Mouse (Mus musculus) hindbrain, embryonic 16.5 days (tissue): ENCODE results near the gene Dnmt3a. TPM values are rescaled to one million over a fixed set of nuclear protein-coding genes. Genes with fewer than 3 reads are reported as not detected.

Source experiments
- ATAC-seq: fragments of 200-750 bp; cut with Nextera tagmentation; 2 replicates; pipeline ENCODE4 v1.8.0; 2017; ENCODE audit warnings: moderate TSS enrichment, moderate library complexity
- H3K27ac ChIP-seq: fragments of 300-500 bp; sonication (generic); 2 replicates; pipeline ENCODE4 v1.5.1; 2014; ENCODE audit warnings: low read depth, mild to moderate bottlenecking, control low read depth, low read length, moderate library complexity
- H3K27me3 ChIP-seq: fragments of 300-500 bp; sonication (generic); replicated peaks from 2 replicates; pipeline ENCODE4 v1.6.1; 2014; ENCODE audit warnings: low read length; ENCODE audit not compliant: control insufficient read depth, insufficient read depth
- H3K36me3 ChIP-seq: fragments of 300-500 bp; sonication (generic); 2 replicates; pipeline ENCODE4 v1.6.1; 2014; ENCODE audit warnings: mild to moderate bottlenecking, low read length, moderate library complexity, mixed read lengths; ENCODE audit not compliant: control insufficient read depth, insufficient read depth
- H3K4me1 ChIP-seq: fragments of 300-500 bp; sonication (generic); 2 replicates; pipeline ENCODE4 v1.6.1; 2014; ENCODE audit warnings: low read depth, low read length; ENCODE audit not compliant: control insufficient read depth, insufficient read depth
- H3K4me2 ChIP-seq: fragments of 300-500 bp; sonication (generic); 2 replicates; pipeline ENCODE4 v1.6.1; 2014; ENCODE audit warnings: mild to moderate bottlenecking, low read length, control low read depth, moderate library complexity
- H3K4me3 ChIP-seq: fragments of 300-500 bp; sonication (generic); 2 replicates; pipeline ENCODE4 v1.5.1; 2014; ENCODE audit warnings: mild to moderate bottlenecking, low read length, control low read depth, moderate library complexity
- H3K9ac ChIP-seq: fragments of 300-500 bp; sonication (generic); 2 replicates; pipeline ENCODE4 v1.6.1; 2014; ENCODE audit warnings: low read depth, mild to moderate bottlenecking, control low read depth, low read length, moderate library complexity
- H3K9me3 ChIP-seq: fragments of 300-500 bp; sonication (generic); 2 replicates; pipeline ENCODE4 v1.6.1; 2014; ENCODE audit warnings: mild to moderate bottlenecking, low read length, moderate library complexity; ENCODE audit not compliant: control insufficient read depth
- WGBS: fragments of 180-500 bp; shearing (Covaris S2); extraction: QIAGEN DNeasy Blood & Tissue Kit; methylation state at CpG from one replicate; pipeline ENCODE4 v1.1.7; 2014; 5-methylcytosine and 5-hydroxymethylcytosine counted together
- polyA plus RNA-seq: library from polyadenylated mRNA; unstranded; fragments of >200 nt; fragmentation: Nextera tagmentation; extraction: Ambion mirVana; gene quantifications from 2 replicates; pipeline ENCODE4 v1.2.1, GENCODE M21; 2015

The Dnmt3a gene
- polyA plus RNA-seq, 1 experiment from 2014 or later = 104 TPM

DNA sequence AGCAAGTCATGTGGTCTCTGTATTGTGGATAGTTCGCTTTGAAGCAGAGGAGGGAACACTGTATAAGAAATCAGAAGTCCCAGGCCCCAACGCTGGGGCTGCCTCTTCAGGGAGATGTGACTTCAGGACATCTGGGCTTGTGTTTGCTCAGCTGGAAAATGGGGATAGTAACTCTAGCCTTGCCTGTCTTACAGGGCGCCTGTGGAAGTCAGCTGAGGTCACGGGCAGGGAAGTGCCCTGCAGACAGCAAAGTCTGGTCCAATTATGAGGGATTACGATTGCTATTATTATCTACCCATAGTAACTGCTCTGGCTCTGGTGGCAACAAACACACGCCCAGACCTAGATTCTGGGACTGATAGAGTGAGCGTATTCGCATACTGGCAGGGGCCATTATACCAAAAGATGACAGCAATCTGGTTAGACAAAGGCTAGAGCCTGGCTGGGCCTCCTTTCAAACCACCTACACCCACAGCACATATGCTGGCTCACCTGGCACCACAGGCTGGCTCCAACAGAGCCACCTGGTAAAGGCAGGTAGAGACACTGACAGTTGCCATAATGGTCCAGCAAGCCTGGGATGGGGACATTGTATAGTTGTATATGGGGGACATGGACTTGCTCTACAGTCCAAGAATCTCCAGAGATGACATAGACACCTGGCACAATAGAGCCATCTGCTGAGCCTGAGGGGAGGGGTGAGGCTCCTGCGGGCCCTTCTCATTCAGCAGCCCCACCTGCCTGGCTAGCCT lies 31.4 kb downstream of the Dnmt3a start:
- H3K9ac ChIP-seq = no peak overlapping the region
- H3K27me3 ChIP-seq = no peaks in the 10 kb centered on the region
- 70% methylated on average over 9 of the region's 9 CpGs for WGBS
- no peak overlapping the region for H3K27ac ChIP-seq
- H3K4me3 ChIP-seq = no peak overlapping the region
- H3K36me3 ChIP-seq = peaks cover 16% of the 10 kb centered on the region; the same call in 1 of the 2 replicates
- H3K4me1 ChIP-seq = peaks cover 34% of the 10 kb centered on the region
- ATAC-seq = no peak
- H3K9me3 ChIP-seq = no peaks in the 10 kb centered on the region
- no peak overlapping the region for H3K4me2 ChIP-seq

DNA sequence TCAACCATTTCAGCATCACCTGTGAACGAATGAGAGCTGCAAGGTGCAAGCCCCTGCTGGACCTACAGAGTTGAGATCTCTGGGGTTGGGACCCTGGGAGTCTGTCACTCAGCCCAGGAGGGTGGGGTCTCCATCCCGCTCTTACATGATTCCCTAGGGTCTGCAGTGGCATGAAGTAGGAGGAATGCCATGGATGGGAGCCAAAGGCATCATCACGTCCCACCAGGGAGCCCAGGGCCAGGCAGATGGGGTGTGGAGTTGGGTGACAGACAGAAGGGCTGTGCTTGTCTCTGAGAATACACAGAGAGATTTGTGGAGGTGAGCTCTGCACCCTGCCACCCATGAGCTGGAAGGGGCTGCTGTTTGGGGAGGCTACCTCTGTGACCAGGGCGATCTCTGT lies 32.2 kb downstream of the Dnmt3a start:
- Histone ChIP-seq H3K4me3 (no peak overlapping the region), H3K27me3 (no peaks in the 10 kb centered on the region), H3K9ac (no peak overlapping the region), H3K4me2 (no peak overlapping the region), H3K9me3 (no peaks in the 10 kb centered on the region), H3K36me3 (peaks cover 16% of the 10 kb centered on the region; the same call in 1 of the 2 replicates), H3K27ac (no peak overlapping the region), H3K4me1 (peaks cover 32% of the 10 kb centered on the region)
- ATAC-seq = no peak
- WGBS = 75% methylated on average over 4 of the region's 4 CpGs

GRCm38 (mm10) chr12:3839662-3840061 lies 33.9 kb downstream of the Dnmt3a start:
- WGBS = 93% methylated on average over 1 of the region's 1 CpGs
- Histone ChIP-seq H3K27ac (no peak overlapping the region), H3K4me1 (peaks cover 28% of the 10 kb centered on the region), H3K4me2 (no peak overlapping the region), H3K9me3 (no peaks in the 10 kb centered on the region), H3K36me3 (peaks cover 16% of the 10 kb centered on the region; the same call in 1 of the 2 replicates), H3K4me3 (no peak overlapping the region), H3K27me3 (no peaks in the 10 kb centered on the region), H3K9ac (no peak overlapping the region)
- ATAC-seq = no peak

DNA sequence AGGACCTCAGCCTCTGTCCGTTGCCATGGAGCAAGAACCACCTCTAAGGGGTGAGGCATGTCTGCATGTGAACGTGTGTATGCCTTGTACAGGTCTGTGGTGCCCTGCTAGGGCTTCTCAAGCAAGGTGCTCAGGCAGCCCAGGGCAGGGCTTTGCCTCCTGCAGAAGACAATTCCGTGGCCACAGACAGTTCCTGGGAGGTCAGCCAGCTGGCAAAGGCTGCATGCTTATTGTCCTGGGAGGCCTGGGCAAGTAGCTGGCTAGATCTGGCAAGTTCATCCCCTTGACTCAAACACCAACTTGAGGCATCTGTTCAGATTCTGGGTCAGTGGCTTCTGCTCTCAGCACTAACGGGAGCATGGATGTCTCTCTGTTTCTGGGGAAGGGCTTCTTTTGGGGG lies 35.3 kb downstream of the Dnmt3a start:
- no peak overlapping the region for H3K4me3 ChIP-seq
- H3K27me3 ChIP-seq = no peaks in the 10 kb centered on the region
- H3K27ac ChIP-seq = no peak overlapping the region
- no peak for ATAC-seq
- no peaks in the 10 kb centered on the region for H3K9me3 ChIP-seq
- 60% methylated on average over 4 of the region's 4 CpGs for WGBS
- peaks cover 13% of the 10 kb centered on the region; the same call in 1 of the 2 replicates for H3K36me3 ChIP-seq
- H3K4me2 ChIP-seq = no peak overlapping the region
- no peak overlapping the region for H3K9ac ChIP-seq
- peaks cover 22% of the 10 kb centered on the region for H3K4me1 ChIP-seq

DNA sequence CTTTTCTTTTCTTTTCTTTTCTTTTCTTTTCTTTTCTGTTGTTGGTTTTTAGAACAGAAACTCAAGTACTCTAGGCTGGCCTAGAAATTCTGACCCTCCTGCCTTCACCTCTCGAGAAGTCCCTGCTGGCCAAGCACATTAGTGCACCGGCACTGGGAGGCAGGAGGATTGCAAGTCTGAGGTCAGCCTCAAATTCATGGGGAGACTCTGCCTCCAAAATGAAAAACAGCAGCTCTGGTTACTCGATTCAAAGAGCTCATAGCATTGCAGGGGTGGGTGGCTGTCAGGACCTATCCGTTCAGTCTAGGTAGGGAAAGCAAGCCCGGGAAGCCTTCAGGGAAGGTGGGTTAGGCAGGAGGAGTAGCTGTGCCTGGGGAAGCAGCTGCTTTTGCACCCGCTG lies 37.0 kb downstream of the Dnmt3a start:
- 43% methylated on average over 6 of the region's 6 CpGs for WGBS
- Histone ChIP-seq H3K36me3 (peaks cover 11% of the 10 kb centered on the region; the same call in 1 of the 2 replicates), H3K9me3 (no peaks in the 10 kb centered on the region), H3K27me3 (no peaks in the 10 kb centered on the region), H3K4me2 (no peak overlapping the region), H3K9ac (no peak overlapping the region), H3K27ac (peak overlapping the region; percentile 64; the same call in 1 of the 2 replicates), H3K4me3 (no peak overlapping the region), H3K4me1 (peaks cover 22% of the 10 kb centered on the region)
- ATAC-seq = no peak

- Histone ChIP-seq H3K27ac (peak overlapping the region; percentile 64), H3K9me3 (no peaks in the 10 kb centered on the region), H3K27me3 (no peaks in the 10 kb centered on the region), H3K9ac (no peak overlapping the region; the same call in 1 of the 2 replicates), H3K4me1 (peaks cover 22% of the 10 kb centered on the region), H3K4me2 (no peak overlapping the region), H3K36me3 (peaks cover 11% of the 10 kb centered on the region; the same call in 1 of the 2 replicates), H3K4me3 (no peak overlapping the region)
- 9% methylated on average over 7 of the region's 7 CpGs for WGBS
- ATAC-seq = peak; percentile 52
Observed at GRCm38 (mm10) chr12:3843371-3843861, 37.6 kb downstream of the Dnmt3a start.

DNA sequence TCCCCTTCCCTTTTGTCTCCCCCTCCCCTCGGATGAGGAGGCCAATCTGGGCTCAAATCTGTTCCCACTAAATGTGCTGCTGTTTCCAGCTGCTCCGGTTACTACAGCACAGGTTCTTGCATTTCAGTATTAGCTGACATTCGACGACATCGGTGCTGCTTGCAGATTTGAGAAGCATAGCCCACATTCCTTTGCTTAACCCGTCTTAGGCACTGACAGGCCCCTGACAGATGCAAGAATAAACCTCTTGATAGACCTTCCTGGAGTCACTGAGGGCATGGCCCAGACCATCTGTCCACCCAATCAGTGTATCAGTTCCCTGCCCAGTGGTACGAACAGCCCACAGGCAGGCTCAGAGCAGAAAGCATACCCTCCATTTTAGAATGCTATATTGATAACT lies 38.1 kb downstream of the Dnmt3a start:
- 32% methylated on average over 7 of the region's 7 CpGs for WGBS
- no peak overlapping the region for H3K9ac ChIP-seq
- H3K4me1 ChIP-seq = peaks cover 22% of the 10 kb centered on the region
- no peak overlapping the region for H3K4me3 ChIP-seq
- peaks cover 8% of the 10 kb centered on the region; the same call in 1 of the 2 replicates for H3K36me3 ChIP-seq
- no peak for ATAC-seq
- no peaks in the 10 kb centered on the region for H3K27me3 ChIP-seq
- no peak overlapping the region for H3K4me2 ChIP-seq
- 0 out of 2 replicates have a peak overlapping the region, but pooled peaks have one; percentile 64 for H3K27ac ChIP-seq
- no peaks in the 10 kb centered on the region for H3K9me3 ChIP-seq

- H3K9ac ChIP-seq = no peak overlapping the region
- no peak overlapping the region for H3K4me2 ChIP-seq
- H3K4me1 ChIP-seq = peaks cover 22% of the 10 kb centered on the region
- no peaks in the 10 kb centered on the region for H3K9me3 ChIP-seq
- no peak overlapping the region for H3K27ac ChIP-seq
- no peaks in the 10 kb centered on the region for H3K27me3 ChIP-seq
- H3K36me3 ChIP-seq = peaks cover 8% of the 10 kb centered on the region; the same call in 1 of the 2 replicates
- no peak for ATAC-seq
- H3K4me3 ChIP-seq = no peak overlapping the region
- WGBS = 77% methylated on average over 5 of the region's 5 CpGs
Observed at GRCm38 (mm10) chr12:3844335-3844734, 38.5 kb downstream of the Dnmt3a start.

DNA sequence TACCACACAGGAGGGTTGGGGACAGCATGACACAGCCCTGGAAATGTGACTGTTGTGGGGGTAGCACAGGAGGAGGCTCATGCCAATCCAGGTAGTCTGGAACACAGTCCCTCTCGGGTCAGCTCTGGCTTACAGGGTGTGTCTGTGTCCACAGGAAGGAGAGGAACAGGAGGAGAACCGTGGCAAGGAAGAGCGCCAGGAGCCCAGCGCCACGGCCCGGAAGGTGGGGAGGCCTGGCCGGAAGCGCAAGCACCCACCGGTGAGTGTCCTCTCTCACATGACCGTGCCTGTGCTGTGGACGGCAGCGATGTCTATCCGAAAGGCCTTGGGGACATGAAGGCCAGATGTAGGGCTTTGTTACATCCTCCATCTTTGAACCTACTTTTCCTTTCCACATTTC lies 43.7 kb downstream of the Dnmt3a start:
- Histone ChIP-seq H3K9me3 (no peaks in the 10 kb centered on the region), H3K4me3 (no peak overlapping the region), H3K4me2 (no peak overlapping the region), H3K4me1 (no peaks in the 10 kb centered on the region), H3K27ac (no peak overlapping the region; the same call in 1 of the 2 replicates), H3K36me3 (peaks cover 23% of the 10 kb centered on the region), H3K9ac (no peak overlapping the region), H3K27me3 (no peaks in the 10 kb centered on the region)
- no peak for ATAC-seq
- 90% methylated on average over 13 of the region's 13 CpGs for WGBS
